Mouse (Mus musculus) CH12F3 (cell line): ENCODE results near the gene Sh3kbp1.
"Not testable (repeated sequence)": the region's sequence is repeated elsewhere in the genome, so short reads cannot be mapped to it uniquely, and the experiment has no call there.

Experiments
- in situ Hi-C: fragments of 300-500 bp; cut with MboI; formaldehyde crosslinking; loops from 2 replicates; pipeline ENCODE4 v1.14.3; 2020; ENCODE audit warnings: low sequenced_read_pairs

Gene Sh3kbp1

DNA sequence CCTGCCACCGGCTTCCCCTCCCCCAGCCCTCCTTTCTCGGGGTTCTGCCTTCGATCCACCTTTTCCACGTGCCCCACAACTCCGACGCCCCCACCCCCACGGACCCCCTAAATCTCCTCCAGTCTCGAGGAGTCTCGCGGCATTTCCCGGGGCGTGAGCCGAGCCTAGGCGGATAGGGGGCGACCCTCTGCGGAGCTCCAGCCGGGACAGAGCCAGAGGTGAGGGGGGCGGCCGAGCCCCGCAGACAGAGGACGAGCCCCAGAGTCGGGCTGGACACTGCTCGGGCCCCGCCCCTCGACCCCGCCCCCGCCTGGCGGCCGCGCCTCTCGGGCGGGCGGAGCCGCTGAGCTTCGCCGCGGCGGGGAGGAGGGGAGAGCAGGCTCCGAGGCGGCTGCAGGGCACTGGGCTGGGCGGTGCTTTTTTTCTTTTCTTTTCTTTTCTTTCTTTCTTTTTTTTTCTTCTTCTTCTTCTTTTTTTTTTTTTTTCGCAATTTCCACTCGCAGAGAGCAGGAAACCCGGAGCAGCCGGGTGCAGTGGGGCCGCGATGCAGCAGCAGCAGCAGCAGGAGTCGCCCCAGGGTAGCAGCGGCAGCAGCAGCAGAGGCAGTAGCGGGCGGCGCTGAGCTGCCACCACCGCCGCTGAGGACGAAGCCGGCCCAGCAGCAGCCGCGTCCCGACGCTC lies at the start of gene Sh3kbp1:
Sh3kbp1 (plus strand) TSS at position 366 of the 681 bp plus-strand sequence.
- in situ Hi-C loops = loop anchor here (10.0 to 25.0 kb wide), 2 partner anchors 135 to 338 kb away; no protein-coding TSS in a partner anchor

GRCm38 (mm10) chrX:159584738-159585137 lies 42.3 kb upstream of the Sh3kbp1 start:
- in situ Hi-C loops = not testable (repeated sequence)

DNA sequence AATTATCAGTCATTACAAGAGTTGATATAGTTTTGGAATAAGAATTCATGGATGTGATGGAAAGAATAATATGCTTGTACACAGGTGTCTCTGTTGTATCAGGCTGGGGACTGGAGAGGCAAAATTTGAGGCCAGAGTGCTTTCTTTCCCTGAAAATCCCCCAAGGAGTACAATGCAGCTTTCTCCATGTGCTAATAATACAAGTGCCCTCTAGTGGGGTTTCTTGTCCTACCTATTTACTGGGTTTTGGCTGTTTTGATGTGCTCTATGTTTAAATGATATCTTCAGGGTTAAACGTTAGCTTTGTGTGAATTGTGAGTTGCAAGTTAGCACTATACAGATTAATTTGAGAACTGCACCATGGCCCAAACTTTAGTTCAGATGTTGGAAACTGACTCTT lies 35.4 kb upstream of the Sh3kbp1 start:
- in situ Hi-C loops = no loop called here

DNA sequence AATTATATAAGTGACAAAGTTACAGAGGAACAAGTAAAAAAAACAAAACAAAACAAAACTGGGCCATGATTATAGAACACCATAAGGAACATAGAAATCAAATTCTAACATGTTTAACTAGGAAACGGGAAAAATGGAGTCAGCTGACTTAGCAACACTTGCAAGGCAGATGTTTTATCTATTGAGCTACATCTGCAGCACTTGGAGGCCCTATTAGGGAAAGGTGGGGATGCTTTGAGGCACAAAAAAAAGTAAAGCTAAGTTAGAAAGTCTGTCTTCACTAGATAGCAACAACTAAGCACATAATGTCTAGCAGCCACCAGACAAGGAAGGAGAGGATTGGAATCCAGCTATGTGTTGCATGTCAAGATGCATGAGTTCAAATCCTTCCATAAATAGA lies 29.6 kb upstream of the Sh3kbp1 start:
- in situ Hi-C loops = no loop called here

GRCm38 (mm10) chrX:159604832-159605231 lies 22.2 kb upstream of the Sh3kbp1 start:
- in situ Hi-C loops = loop anchor here (25.0 kb wide), 2 partner anchors 168 to 507 kb away; no protein-coding TSS in a partner anchor

DNA sequence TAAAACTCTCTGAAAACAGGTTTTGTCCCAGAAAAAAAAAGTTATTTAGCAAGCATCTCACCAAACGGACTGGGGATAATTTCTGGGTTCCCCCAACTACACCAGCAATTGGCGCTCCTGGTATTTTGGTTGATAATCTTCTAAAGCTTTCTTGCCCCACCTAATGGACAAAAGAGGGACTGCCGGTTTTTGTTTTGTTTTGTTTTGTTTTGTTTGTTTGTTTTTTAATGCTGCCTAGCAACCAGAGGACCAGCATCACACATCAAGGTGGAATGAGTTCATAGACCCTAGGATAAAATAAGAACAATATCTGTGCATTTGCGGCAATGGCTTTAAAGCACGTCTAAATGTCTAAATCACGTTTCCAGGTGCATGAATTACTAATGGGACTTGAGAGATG lies 20.1 kb upstream of the Sh3kbp1 start:
- in situ Hi-C loops = loop anchor here (25.0 kb wide), 2 partner anchors 170 to 505 kb away; no protein-coding TSS in a partner anchor

DNA sequence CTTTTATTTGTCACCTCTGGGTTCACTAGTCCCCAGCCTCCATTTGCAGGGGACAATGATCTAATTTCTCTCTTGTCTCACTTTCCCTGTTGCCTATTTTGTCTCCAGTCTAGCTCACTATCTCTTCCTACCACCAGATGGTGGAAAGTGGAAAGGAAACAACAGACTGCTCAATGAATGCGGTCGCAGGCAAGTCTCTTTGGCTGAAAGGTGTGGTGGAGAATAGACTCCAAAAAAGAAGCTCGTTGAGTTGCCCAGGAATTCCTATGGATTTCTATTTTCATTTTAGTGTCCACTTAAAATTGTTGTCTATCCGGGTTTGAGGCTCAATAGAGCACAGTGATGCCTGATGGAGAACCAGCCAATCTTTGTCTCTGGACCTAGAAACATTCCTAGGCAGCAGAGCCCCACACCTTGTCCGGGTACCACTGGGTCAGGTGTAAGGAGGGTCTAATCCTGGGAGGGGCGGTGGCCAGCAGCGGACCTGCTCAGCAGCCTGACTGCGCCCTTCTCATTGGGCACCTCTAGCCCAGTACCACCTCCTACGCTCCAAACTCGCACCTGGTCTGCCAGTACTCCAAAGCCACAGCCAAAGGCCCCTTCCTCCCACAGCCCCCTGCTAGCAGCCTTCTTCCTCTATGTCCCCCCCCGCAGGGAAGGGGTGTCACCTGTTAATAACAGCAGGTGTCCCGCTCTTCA lies 715 bp upstream of the Sh3kbp1 start:
- in situ Hi-C loops = loop anchor here (10.0 to 25.0 kb wide), 2 partner anchors 136 to 338 kb away; no protein-coding TSS in a partner anchor

GRCm38 (mm10) chrX:159627588-159628566 lies 805 bp downstream of the Sh3kbp1 start:
- in situ Hi-C loops = loop anchor here (10.0 to 25.0 kb wide), 2 partner anchors 134 to 337 kb away; no protein-coding TSS in a partner anchor

DNA sequence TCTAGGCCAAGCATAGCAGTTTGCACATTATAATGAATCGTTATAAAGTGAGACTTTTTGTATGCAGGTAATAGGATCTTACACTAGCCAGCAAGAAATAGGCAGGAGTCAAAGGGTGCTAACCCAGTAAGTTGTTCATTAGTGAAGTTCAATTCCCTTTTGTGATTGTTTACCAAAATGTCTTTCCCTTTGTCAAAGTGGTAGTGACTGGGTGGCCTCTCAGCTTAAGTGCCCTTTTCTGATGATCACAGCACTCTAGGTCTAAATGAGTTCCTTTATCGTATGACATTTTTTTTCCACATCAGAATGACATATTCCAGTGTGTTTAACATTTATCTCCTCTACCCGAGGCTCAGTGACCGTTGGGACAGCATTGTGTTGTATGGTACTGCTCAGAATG lies 1.6 kb downstream of the Sh3kbp1 start:
- in situ Hi-C loops = loop anchor here (10.0 to 25.0 kb wide), 2 partner anchors 134 to 336 kb away; no protein-coding TSS in a partner anchor

- in situ Hi-C loops = loop anchor here (10.0 to 25.0 kb wide), 2 partner anchors 133 to 336 kb away; no protein-coding TSS in a partner anchor
Measured at GRCm38 (mm10) chrX:159629203-159629602, 2.1 kb downstream of the Sh3kbp1 start.

GRCm38 (mm10) chrX:159638500-159639227 lies 11.6 kb downstream of the Sh3kbp1 start:
- in situ Hi-C loops = loop anchor here (25.0 kb wide), 1 partner anchor 124 kb away; no protein-coding TSS in a partner anchor

- in situ Hi-C loops = loop anchor here (25.0 kb wide), 1 partner anchor 122 kb away; no protein-coding TSS in a partner anchor
Measured at GRCm38 (mm10) chrX:159639991-159640390, 12.9 kb downstream of the Sh3kbp1 start.

DNA sequence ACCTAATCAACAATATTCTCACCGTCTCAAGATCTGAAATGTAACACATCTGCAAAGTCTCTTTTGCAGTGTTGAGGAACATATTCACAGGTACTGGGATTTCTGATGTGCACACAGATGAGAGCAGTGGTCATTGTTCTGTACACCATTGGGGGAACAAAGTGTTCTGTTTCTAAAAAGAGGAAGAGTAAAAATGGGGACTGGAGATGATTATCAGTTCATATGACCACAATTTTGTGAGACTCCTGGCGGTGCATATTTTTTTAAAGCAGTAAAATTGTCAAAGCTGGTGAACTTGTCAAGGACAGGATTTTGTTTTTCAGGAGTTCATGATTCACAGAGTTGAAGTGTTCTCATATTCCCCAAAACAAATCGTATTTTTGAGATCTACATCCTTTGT lies 18.2 kb downstream of the Sh3kbp1 start:
- in situ Hi-C loops = loop anchor here (25.0 kb wide), 1 partner anchor 117 kb away; no protein-coding TSS in a partner anchor

DNA sequence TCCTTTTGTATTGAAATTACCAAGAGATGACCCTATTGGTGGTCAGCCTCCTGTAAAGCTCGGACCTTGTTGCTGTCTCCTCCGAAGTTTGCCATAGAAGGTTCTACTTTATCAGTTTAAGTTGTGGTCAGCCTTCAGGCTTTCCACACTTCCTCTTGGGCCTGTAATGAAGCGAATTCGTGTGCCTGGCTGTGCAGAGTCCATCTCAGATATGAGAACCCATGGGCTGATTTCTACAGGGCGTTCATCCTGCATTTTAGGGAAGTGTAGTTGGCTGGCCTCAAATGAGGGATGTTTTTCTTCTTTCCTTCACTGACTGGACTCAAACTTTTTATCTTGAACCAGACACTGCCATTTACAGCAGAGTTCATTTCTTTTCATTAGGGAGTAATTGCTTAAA lies 20.5 kb downstream of the Sh3kbp1 start:
- in situ Hi-C loops = loop anchor here (25.0 kb wide), 1 partner anchor 115 kb away; no protein-coding TSS in a partner anchor

GRCm38 (mm10) chrX:159648598-159648997 lies 21.5 kb downstream of the Sh3kbp1 start:
- in situ Hi-C loops = loop anchor here (25.0 kb wide), 1 partner anchor 114 kb away; no protein-coding TSS in a partner anchor

- in situ Hi-C loops = no loop called here
Measured at GRCm38 (mm10) chrX:159650130-159650678, 23.1 kb downstream of the Sh3kbp1 start.

DNA sequence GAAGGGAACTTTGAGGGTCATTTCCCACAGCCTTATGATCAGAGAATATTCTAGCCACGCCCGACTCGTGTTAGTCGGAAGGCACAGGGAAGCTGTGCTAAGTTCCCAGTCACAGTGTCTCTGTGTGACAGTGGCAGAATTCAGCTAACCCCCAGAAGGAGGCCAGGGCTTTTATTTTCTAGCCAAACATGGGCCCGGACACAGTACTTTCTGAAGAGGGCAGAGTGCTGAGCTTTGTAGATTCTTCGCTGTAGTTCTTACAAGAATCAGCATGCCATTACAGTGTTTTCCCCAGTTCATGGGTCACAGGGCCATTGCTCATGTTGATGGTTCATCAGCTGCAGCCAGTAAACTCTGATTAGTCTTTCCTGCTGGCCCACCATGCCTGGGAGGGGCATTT lies 23.7 kb downstream of the Sh3kbp1 start:
- in situ Hi-C loops = no loop called here

DNA sequence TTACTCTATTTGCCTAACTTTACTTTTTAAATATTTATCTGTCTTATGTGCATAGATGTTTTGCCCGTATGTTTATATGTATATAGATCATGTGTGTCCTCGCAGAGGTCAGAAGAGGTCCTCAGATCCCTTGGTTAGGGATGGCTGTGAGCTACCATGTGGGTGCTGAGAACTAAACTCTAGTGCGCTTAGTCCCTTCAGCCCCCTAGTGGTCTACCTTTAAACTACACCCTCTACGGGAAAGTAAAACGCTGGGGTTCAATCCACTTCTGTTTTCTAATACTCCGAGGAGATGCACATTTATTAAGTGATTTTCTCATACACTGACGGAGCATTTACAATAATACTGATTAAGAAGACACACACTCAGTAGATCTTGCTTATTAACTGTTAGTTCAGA lies 44.3 kb downstream of the Sh3kbp1 start:
- in situ Hi-C loops = no loop called here

DNA sequence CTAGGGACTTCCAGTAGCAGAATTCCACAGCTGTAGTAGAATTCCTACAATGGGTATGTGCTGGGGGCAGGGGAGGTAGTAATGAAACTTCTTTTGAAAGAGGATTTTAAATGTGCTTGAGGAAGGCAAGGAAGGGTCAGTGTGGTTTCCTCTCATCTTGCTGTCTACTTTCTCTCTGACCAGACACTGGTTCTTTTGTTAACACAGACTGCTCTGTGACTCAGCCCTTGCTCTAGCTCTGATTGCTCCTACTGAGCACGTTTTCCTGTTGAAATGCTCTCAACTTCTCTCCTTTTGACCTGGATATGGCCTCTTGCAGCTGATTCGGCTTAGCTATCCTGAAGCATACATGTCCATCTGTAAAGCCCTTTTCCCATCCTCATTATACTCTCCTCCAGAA lies 45.4 kb downstream of the Sh3kbp1 start:
- in situ Hi-C loops = no loop called here
